Comparison of ENCODE assay signal across 8 mouse cellular contexts in the genomic region with DNA sequence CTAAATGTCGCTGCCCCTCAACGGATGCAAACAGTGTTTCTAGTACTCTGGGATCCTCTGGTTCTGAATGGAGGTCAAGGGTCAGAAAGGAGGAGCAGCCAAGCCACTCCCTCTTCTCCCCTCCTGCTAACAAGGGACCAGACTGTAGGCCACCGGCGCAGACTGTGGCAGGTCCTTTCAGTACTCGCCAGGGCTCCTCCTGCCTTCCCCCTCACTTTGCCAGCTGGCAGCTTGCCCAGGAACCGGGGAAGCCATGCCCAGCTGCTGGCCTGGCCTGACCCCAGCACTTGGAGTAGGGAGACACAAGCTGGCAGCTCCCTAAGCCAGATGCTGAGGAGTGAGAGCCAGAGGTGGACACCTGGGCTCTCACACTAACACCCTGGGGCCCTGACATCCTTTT. TPM values are rescaled to one million over a fixed set of nuclear protein-coding genes. Genes with fewer than 3 reads are reported as not detected.
DNase-seq lines count a peak whose midpoint lies in the region; ATAC-seq and TF ChIP-seq lines count a peak whose summit lies in the region.

No protein-coding gene starts in this region.

- WGBS in hindbrain, embryonic 16.5 days = 5% methylated on average over 6 of the region's 6 CpGs
- 2% methylated on average over 6 of the region's 6 CpGs for WGBS in lung, postnatal 0 days

- H3K4me1 ChIP-seq in hindbrain, embryonic 16.5 days (ENCODE audit: control insufficient read depth, insufficient read depth, low read depth, low read length) = peaks cover 29% of the 10 kb centered on the region
- H3K4me1 ChIP-seq in lung, postnatal 0 days (ENCODE audit: insufficient read depth, low read depth, low read length) = peaks cover 24% of the 10 kb centered on the region

- peak overlapping the region; percentile 4; the same call in 1 of the 2 replicates for H3K4me3 ChIP-seq in hindbrain, embryonic 16.5 days (ENCODE audit: low read length)
- H3K4me3 ChIP-seq in lung, postnatal 0 days (ENCODE audit: low read depth, low read length) = no peak overlapping the region

- intact Hi-C loops in gastrocnemius, postnatal 14 days (cut with DNase I; ENCODE audit: low total_unique reads) = no loop called here

- peak; percentile 77 for ATAC-seq in hindbrain, embryonic 16.5 days
- peak; percentile 66 for ATAC-seq in lung, postnatal 0 days

- peak overlapping the region; percentile 69; the same call in 1 of the 2 replicates for H3K9ac ChIP-seq in hindbrain, embryonic 16.5 days (ENCODE audit: low read depth, low read length)
- no peak overlapping the region for H3K9ac ChIP-seq in lung, postnatal 0 days (replicated peaks; ENCODE audit: low read depth)

- TF ChIP-seq CTCF in lung, postnatal 0 days (IDR thresholded peaks at IDR 0.05) = no peak; the same call in 1 of the 2 replicates

- peak overlapping the region; percentile 100 for H3K27ac ChIP-seq in hindbrain, embryonic 16.5 days (ENCODE audit: low read depth, low read length)
- peak overlapping the region; percentile 100 for H3K27ac ChIP-seq in lung, postnatal 0 days (ENCODE audit: low read length)

- no peaks in the 10 kb centered on the region for H3K9me3 ChIP-seq in hindbrain, embryonic 16.5 days (ENCODE audit: control insufficient read depth, low read length)
- no peaks in the 10 kb centered on the region for H3K9me3 ChIP-seq in lung, postnatal 0 days (ENCODE audit: low read length)

- no peaks in the 10 kb centered on the region for H3K27me3 ChIP-seq in hindbrain, embryonic 16.5 days (replicated peaks; ENCODE audit: control insufficient read depth, insufficient read depth, low read length)
- no peaks in the 10 kb centered on the region for H3K27me3 ChIP-seq in lung, postnatal 0 days (replicated peaks; ENCODE audit: insufficient read depth, low read length)

- peak; percentile 96 for DNase-seq in adrenal gland, adult 2 months
- peak; percentile 83 for DNase-seq in embryo, embryonic 10.5 days (ENCODE audit: low spot score)
- DNase-seq in gastrocnemius, postnatal 14 days = peak; percentile 98
- DNase-seq in layer of hippocampus, postnatal 36 days = peak; percentile 90 to 93
- DNase-seq in lung, postnatal 0 days (ENCODE audit: low spot score) = peak; percentile 96
- DNase-seq in retina, adult 2 months (ENCODE audit: low read depth, low spot score) = peak; percentile 61
- DNase-seq in urinary bladder, postnatal 36 days (ENCODE audit: low spot score in 2 of 2) = peak; percentile 86 to 94

- peaks cover 28% of the 10 kb centered on the region for H3K36me3 ChIP-seq in hindbrain, embryonic 16.5 days (ENCODE audit: control insufficient read depth, insufficient read depth, low read length)
- peaks cover 24% of the 10 kb centered on the region; the same call in 1 of the 2 replicates for H3K36me3 ChIP-seq in lung, postnatal 0 days (ENCODE audit: insufficient read depth, low read length)

- peak overlapping the region; percentile 91 for H3K4me2 ChIP-seq in hindbrain, embryonic 16.5 days (ENCODE audit: low read length)
- H3K4me2 ChIP-seq in lung, postnatal 0 days (replicated peaks; ENCODE audit: low read depth, low read length) = peak overlapping the region; percentile 77

- peak; percentile 9 for TF ChIP-seq EP300 in lung, postnatal 0 days (IDR thresholded peaks at IDR 0.05)

RNA-seq across cellular contexts. Expression of gene Chd3, which starts 4.3 kb away (rescaled TPM):
- 10 to 100 TPM; 71.0 to 92.8 TPM for total RNA-seq in adrenal gland, adult 2 months (2021)
- 83.4 and 107 TPM in 2 replicates for polyA plus RNA-seq in adrenal gland, adult 2 months (2012; rRNA removed)
- 10 to 100 TPM; 25.5 to 28.7 TPM for total RNA-seq in gastrocnemius, postnatal 14 days (2021)
- 68.0 and 73.2 TPM in 2 replicates for polyA plus RNA-seq in hindbrain, embryonic 16.5 days (2015; fragmentation: Nextera tagmentation; extraction: Ambion mirVana)
- 100 to 1,000 TPM; 537 to 553 TPM for total RNA-seq in layer of hippocampus, postnatal 36 days (2021)
- polyA plus RNA-seq in lung, postnatal 0 days (2015; fragmentation: Nextera tagmentation; extraction: Ambion mirVana) = 29.9 and 38.4 TPM in 2 replicates

RNA-seq across cellular contexts. Expression of gene Rnf227, which starts 24.6 kb away (rescaled TPM):
- total RNA-seq in adrenal gland, adult 2 months (2021) = 1 to 10 TPM; 3.3 to 6.8 TPM
- polyA plus RNA-seq in adrenal gland, adult 2 months (2012; rRNA removed) = 0.88 and 1.1 TPM in 2 replicates
- under 1 TPM; 0.35 to 0.68 TPM for total RNA-seq in gastrocnemius, postnatal 14 days (2021)
- polyA plus RNA-seq in hindbrain, embryonic 16.5 days (2015; fragmentation: Nextera tagmentation; extraction: Ambion mirVana) = 239 and 257 TPM in 2 replicates
- 100 to 1,000 TPM; 111 to 119 TPM for total RNA-seq in layer of hippocampus, postnatal 36 days (2021)
- 5.7 and 6.6 TPM in 2 replicates for polyA plus RNA-seq in lung, postnatal 0 days (2015; fragmentation: Nextera tagmentation; extraction: Ambion mirVana)

RNA-seq across cellular contexts. Expression of gene Naa38, which starts 30.4 kb away (rescaled TPM):
- total RNA-seq in adrenal gland, adult 2 months (2021) = 100 to 1,000 TPM; 124 to 157 TPM
- polyA plus RNA-seq in adrenal gland, adult 2 months (2012; rRNA removed) = 175 and 193 TPM in 2 replicates
- 10 to 100 TPM; 79.5 to 87.9 TPM for total RNA-seq in gastrocnemius, postnatal 14 days (2021)
- 102 and 130 TPM in 2 replicates for polyA plus RNA-seq in hindbrain, embryonic 16.5 days (2015; fragmentation: Nextera tagmentation; extraction: Ambion mirVana)
- 100 to 1,000 TPM; 117 to 118 TPM for total RNA-seq in layer of hippocampus, postnatal 36 days (2021)
- polyA plus RNA-seq in lung, postnatal 0 days (2015; fragmentation: Nextera tagmentation; extraction: Ambion mirVana) = 126 and 142 TPM in 2 replicates

RNA-seq across cellular contexts. Expression of gene Cyb5d1, which starts 30.5 kb away (rescaled TPM):
- total RNA-seq in adrenal gland, adult 2 months (2021) = 10 to 100 TPM; 44.2 to 59.7 TPM
- polyA plus RNA-seq in adrenal gland, adult 2 months (2012; rRNA removed) = 10.7 and 11.8 TPM in 2 replicates
- total RNA-seq in gastrocnemius, postnatal 14 days (2021) = 10 to 100 TPM; 19.0 to 20.7 TPM
- 28.7 and 33.0 TPM in 2 replicates for polyA plus RNA-seq in hindbrain, embryonic 16.5 days (2015; fragmentation: Nextera tagmentation; extraction: Ambion mirVana)
- total RNA-seq in layer of hippocampus, postnatal 36 days (2021) = 10 to 100 TPM; 44.6 to 48.6 TPM
- 16.3 and 16.5 TPM in 2 replicates for polyA plus RNA-seq in lung, postnatal 0 days (2015; fragmentation: Nextera tagmentation; extraction: Ambion mirVana)

RNA-seq across cellular contexts. Expression of gene Tmem88, which starts 33.1 kb away (rescaled TPM):
- total RNA-seq in adrenal gland, adult 2 months (2021) = 10 to 100 TPM; 10.8 to 16.0 TPM
- polyA plus RNA-seq in adrenal gland, adult 2 months (2012; rRNA removed) = 86.3 and 94.7 TPM in 2 replicates
- 10 to 100 TPM; 12.8 to 15.2 TPM for total RNA-seq in gastrocnemius, postnatal 14 days (2021)
- polyA plus RNA-seq in hindbrain, embryonic 16.5 days (2015; fragmentation: Nextera tagmentation; extraction: Ambion mirVana) = 8.9 and 9.2 TPM in 2 replicates
- 1 to 10 TPM; 1.8 to 2.6 TPM for total RNA-seq in layer of hippocampus, postnatal 36 days (2021)
- polyA plus RNA-seq in lung, postnatal 0 days (2015; fragmentation: Nextera tagmentation; extraction: Ambion mirVana) = 96.5 and 101 TPM in 2 replicates

Comparison
In these comparisons a context has a peak if more than half of its experiments do, and no peak if none do; other contexts are left out.
1. RNA of gene Chd3, which starts 4.3 kb away (total RNA-seq): 537 to 553 TPM in layer of hippocampus, postnatal 36 days; 71.0 to 92.8 TPM in adrenal gland, adult 2 months and 25.5 to 28.7 TPM in gastrocnemius, postnatal 14 days; every median in the first group is over 4 times any median in the second.
2. RNA of gene Rnf227, which starts 24.6 kb away (total RNA-seq): 111 to 119 TPM in layer of hippocampus, postnatal 36 days; 3.3 to 6.8 TPM in adrenal gland, adult 2 months and 0.35 to 0.68 TPM in gastrocnemius, postnatal 14 days; every median in the first group is over 10 times any median in the second.
3. Peak in every context shown above with its lines, with median percentiles within 50 percentile points of each other: DNase-seq.